Mouse (Mus musculus): Measurements from ENCODE around the gene Tmem140. TPM values are rescaled to one million over a fixed set of nuclear protein-coding genes. Genes with fewer than 3 reads are reported as not detected.

The Tmem140 gene
- polyA plus RNA-seq, 1 experiment from 2014 or later: 0.86 TPM

DNA sequence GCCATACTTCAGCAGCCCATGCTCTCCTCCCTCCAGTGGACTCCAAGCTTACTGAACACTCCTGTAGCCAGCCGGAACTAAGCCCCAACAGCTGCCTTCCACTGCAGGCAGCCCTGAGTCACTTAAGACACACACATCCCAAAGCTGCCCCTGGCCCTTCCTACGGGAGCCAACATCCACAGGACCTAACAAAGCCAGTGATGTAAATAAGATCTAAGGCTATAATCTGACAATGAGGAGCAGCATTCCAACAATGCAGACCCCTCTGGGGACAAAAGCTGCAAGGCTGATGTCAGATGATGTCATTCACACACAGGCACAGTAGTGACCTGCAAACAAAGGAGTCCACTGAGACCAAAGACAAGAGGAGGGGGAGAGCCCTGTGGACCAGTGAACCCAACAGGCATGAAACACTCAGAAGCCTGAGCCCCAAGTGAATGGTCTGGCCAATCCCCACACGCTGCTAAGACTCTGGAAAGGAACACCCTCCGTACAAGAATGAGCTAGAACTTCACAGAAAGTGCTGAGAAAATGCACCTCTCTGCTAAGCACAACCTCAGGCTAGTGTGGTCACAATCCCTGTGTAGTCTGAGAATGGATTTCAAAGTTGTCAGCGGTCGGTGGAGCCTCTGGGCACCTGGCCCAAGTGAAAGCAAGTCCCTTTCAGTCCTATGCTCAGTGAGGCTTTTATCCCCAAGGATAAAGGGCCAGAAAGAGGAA is 24.3 kb downstream of the Tmem140 start:
- H3K4me2 ChIP-seq (ENCODE audit: low read depth, low read length): no peak overlapping the region
- H3K9me3 ChIP-seq (ENCODE audit: control insufficient read depth, low read length): no peaks in the 10 kb centered on the region
- peak; percentile 59; the same call in 1 of the 2 replicates for ATAC-seq (ENCODE audit: low read depth)
- no peaks in the 10 kb centered on the region for H3K27me3 ChIP-seq (ENCODE audit: control insufficient read depth, insufficient read depth, low read length)
- H3K4me1 ChIP-seq (ENCODE audit: control insufficient read depth, insufficient read depth, low read length): peaks cover 7% of the 10 kb centered on the region
- 0 out of 2 replicates have a peak overlapping the region, but pooled peaks have one; percentile 2 for H3K27ac ChIP-seq (ENCODE audit: low read depth, low read length)
- H3K9ac ChIP-seq (replicated peaks; ENCODE audit: low read depth, low read length): no peak overlapping the region
- 38% methylated on average over 6 of the region's 6 CpGs for WGBS
- H3K4me3 ChIP-seq (ENCODE audit: low read depth, low read length): no peak overlapping the region
- H3K36me3 ChIP-seq (ENCODE audit: control insufficient read depth, insufficient read depth, low read length): peaks cover 19% of the 10 kb centered on the region

DNA sequence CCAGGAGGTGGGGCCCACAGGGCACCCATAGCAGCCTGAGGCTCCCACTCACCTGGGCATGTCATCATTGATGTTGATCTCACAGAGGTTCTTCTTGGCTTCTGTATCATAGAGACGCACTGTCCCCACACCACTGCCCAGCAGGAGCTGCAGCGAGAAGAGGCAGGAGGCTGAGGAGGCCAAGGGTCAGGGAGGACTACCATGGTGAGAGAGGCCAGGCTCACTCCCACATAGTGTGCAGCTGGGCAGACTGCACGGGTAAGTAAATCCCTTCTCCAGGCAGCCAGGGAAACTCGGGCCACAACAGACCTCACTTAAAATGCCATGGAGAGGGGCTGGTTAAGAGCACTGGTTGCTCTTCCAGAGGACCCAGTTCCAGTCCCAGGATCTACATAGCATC is 26.2 kb downstream of the Tmem140 start:
- WGBS: 62% methylated on average over 4 of the region's 4 CpGs
- Histone ChIP-seq H3K4me1 (ENCODE audit: control insufficient read depth, insufficient read depth, low read length) (peaks cover 7% of the 10 kb centered on the region), H3K4me3 (ENCODE audit: low read depth, low read length) (no peak overlapping the region), H3K4me2 (ENCODE audit: low read depth, low read length) (no peak overlapping the region), H3K9me3 (ENCODE audit: control insufficient read depth, low read length) (no peaks in the 10 kb centered on the region), H3K27me3 (ENCODE audit: control insufficient read depth, insufficient read depth, low read length) (no peaks in the 10 kb centered on the region), H3K27ac (ENCODE audit: low read depth, low read length) (no peak overlapping the region), H3K9ac (replicated peaks; ENCODE audit: low read depth, low read length) (no peak overlapping the region), H3K36me3 (ENCODE audit: control insufficient read depth, insufficient read depth, low read length) (peaks cover 19% of the 10 kb centered on the region)
- ATAC-seq (ENCODE audit: low read depth): no peak

DNA sequence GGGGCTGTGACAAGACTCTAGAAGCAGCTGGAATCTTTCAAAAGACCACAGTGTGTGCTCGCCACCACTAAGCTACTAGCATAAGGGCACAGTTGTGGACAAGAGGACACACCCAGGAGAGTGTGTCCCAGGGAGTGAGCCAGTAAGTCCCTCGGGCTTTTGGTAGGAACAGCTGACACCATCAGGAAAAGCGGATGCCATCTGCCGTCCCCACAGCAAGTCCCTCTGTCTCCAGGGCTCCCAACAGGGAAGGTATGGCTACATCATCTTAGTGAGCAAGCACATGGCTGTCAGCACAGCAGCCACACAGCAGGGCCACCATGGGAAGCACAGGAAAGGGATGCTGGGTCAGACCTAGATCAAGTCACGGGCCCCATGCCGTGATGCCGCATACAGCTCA is 32.6 kb downstream of the Tmem140 start:
- Histone ChIP-seq H3K9me3 (ENCODE audit: control insufficient read depth, low read length) (no peaks in the 10 kb centered on the region), H3K27me3 (ENCODE audit: control insufficient read depth, insufficient read depth, low read length) (no peaks in the 10 kb centered on the region), H3K4me3 (ENCODE audit: low read depth, low read length) (no peak overlapping the region), H3K9ac (replicated peaks; ENCODE audit: low read depth, low read length) (no peak overlapping the region), H3K27ac (ENCODE audit: low read depth, low read length) (no peak overlapping the region), H3K4me1 (ENCODE audit: control insufficient read depth, insufficient read depth, low read length) (no peaks in the 10 kb centered on the region), H3K4me2 (ENCODE audit: low read depth, low read length) (no peak overlapping the region), H3K36me3 (ENCODE audit: control insufficient read depth, insufficient read depth, low read length) (peaks cover 33% of the 10 kb centered on the region)
- WGBS: 88% methylated on average over 7 of the region's 7 CpGs
- ATAC-seq (ENCODE audit: low read depth): no peak

GRCm38 (mm10) chr6:34896168-34896780 is 33.3 kb downstream of the Tmem140 start:
- Histone ChIP-seq H3K4me1 (ENCODE audit: control insufficient read depth, insufficient read depth, low read length) (no peaks in the 10 kb centered on the region), H3K9ac (replicated peaks; ENCODE audit: low read depth, low read length) (no peak overlapping the region), H3K4me3 (ENCODE audit: low read depth, low read length) (no peak overlapping the region), H3K9me3 (ENCODE audit: control insufficient read depth, low read length) (no peaks in the 10 kb centered on the region), H3K27me3 (ENCODE audit: control insufficient read depth, insufficient read depth, low read length) (no peaks in the 10 kb centered on the region), H3K4me2 (ENCODE audit: low read depth, low read length) (no peak overlapping the region), H3K27ac (ENCODE audit: low read depth, low read length) (no peak overlapping the region), H3K36me3 (ENCODE audit: control insufficient read depth, insufficient read depth, low read length) (peaks cover 35% of the 10 kb centered on the region)
- ATAC-seq (ENCODE audit: low read depth): no peak
- 68% methylated on average over 16 of the region's 16 CpGs for WGBS

DNA sequence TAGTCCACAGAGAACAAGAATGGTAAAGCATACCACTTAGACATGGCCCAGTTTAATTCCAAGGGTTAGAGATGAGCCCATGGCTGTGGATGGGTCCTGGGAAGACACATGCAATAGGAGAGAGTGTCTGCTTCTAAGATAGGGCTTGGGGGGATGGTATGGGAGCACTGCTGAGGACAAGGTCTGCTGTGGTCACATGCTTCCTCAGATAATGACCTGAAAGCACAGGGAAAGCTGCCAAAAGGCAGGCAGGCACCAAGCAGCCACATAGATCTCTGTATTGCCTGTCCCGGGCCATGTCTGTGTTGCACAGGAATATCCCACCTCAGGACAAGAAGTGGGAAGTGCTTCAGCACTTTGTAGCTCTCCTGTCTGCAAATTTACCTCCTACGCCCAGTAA is 36.2 kb downstream of the Tmem140 start:
- Histone ChIP-seq H3K4me1 (ENCODE audit: control insufficient read depth, insufficient read depth, low read length) (no peaks in the 10 kb centered on the region), H3K9ac (replicated peaks; ENCODE audit: low read depth, low read length) (no peak overlapping the region), H3K27ac (ENCODE audit: low read depth, low read length) (no peak overlapping the region), H3K9me3 (ENCODE audit: control insufficient read depth, low read length) (no peaks in the 10 kb centered on the region), H3K4me2 (ENCODE audit: low read depth, low read length) (no peak overlapping the region), H3K27me3 (ENCODE audit: control insufficient read depth, insufficient read depth, low read length) (no peaks in the 10 kb centered on the region), H3K36me3 (ENCODE audit: control insufficient read depth, insufficient read depth, low read length) (peaks cover 27% of the 10 kb centered on the region), H3K4me3 (ENCODE audit: low read depth, low read length) (no peak overlapping the region)
- ATAC-seq (ENCODE audit: low read depth): no peak
- 91% methylated on average over 2 of the region's 2 CpGs for WGBS

DNA sequence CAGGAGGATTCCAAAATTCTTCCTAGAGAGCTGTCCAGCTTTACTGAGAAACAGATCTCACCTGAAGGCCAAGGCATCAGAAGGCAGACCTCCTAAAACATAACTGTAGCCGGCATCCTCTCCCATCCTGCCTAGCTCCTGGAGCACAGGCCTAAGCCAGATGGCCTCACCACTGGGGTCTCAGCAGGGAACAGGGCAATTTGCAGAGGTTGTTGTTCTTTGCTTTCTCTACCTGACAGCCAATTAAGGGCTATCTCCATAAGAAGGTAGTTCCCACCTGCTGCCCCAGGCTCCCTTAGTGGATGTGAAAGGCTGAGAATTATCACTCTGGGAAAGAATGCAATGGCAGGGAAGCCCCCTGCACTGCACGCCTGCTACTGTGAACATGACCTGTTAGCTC is 38.0 kb downstream of the Tmem140 start:
- H3K27me3 ChIP-seq (ENCODE audit: control insufficient read depth, insufficient read depth, low read length): no peaks in the 10 kb centered on the region
- no peak overlapping the region for H3K4me3 ChIP-seq (ENCODE audit: low read depth, low read length)
- H3K36me3 ChIP-seq (ENCODE audit: control insufficient read depth, insufficient read depth, low read length): peaks cover 16% of the 10 kb centered on the region
- ATAC-seq (ENCODE audit: low read depth): no peak
- no peak overlapping the region for H3K4me2 ChIP-seq (ENCODE audit: low read depth, low read length)
- no peak overlapping the region for H3K27ac ChIP-seq (ENCODE audit: low read depth, low read length)
- H3K9me3 ChIP-seq (ENCODE audit: control insufficient read depth, low read length): no peaks in the 10 kb centered on the region
- H3K9ac ChIP-seq (replicated peaks; ENCODE audit: low read depth, low read length): no peak overlapping the region
- H3K4me1 ChIP-seq (ENCODE audit: control insufficient read depth, insufficient read depth, low read length): no peaks in the 10 kb centered on the region
- 43% methylated on average over 2 of the region's 2 CpGs for WGBS

DNA sequence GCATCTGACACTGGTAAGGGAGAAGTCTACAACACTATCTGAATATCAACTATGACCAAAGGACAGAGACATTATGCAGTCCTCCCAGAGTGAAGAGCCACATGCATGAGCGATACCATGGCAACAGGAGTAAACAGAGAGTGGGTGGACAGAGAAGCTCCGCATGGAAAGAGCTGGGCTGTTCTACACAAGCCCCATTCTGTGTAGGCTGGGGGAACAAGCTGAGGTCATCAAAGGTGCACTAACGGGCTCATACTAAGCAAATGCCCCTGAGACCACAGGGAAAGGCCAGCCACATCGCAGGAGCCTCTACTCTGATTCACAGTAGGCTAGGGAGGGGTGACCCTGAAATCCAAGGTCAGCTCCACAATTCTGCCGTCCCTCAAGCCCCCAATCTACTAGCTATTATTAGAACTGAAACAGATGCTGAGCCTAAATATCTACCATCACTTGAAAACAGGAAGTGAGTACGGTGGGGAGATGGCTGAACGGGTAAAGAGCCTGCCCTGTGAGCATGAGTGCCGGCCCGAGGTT is 39.0 kb downstream of the Tmem140 start:
- Histone ChIP-seq H3K36me3 (ENCODE audit: control insufficient read depth, insufficient read depth, low read length) (peaks cover 14% of the 10 kb centered on the region), H3K4me2 (ENCODE audit: low read depth, low read length) (no peak overlapping the region), H3K9ac (replicated peaks; ENCODE audit: low read depth, low read length) (no peak overlapping the region), H3K27me3 (ENCODE audit: control insufficient read depth, insufficient read depth, low read length) (no peaks in the 10 kb centered on the region), H3K4me1 (ENCODE audit: control insufficient read depth, insufficient read depth, low read length) (no peaks in the 10 kb centered on the region), H3K9me3 (ENCODE audit: control insufficient read depth, low read length) (no peaks in the 10 kb centered on the region), H3K4me3 (ENCODE audit: low read depth, low read length) (no peak overlapping the region), H3K27ac (ENCODE audit: low read depth, low read length) (no peak overlapping the region)
- ATAC-seq (ENCODE audit: low read depth): peak; percentile 28; the same call in 1 of the 2 replicates
- 71% methylated on average over 9 of the region's 9 CpGs for WGBS

- Histone ChIP-seq H3K4me2 (ENCODE audit: low read depth, low read length) (no peak overlapping the region), H3K4me1 (ENCODE audit: control insufficient read depth, insufficient read depth, low read length) (no peaks in the 10 kb centered on the region), H3K27ac (ENCODE audit: low read depth, low read length) (no peak overlapping the region), H3K9me3 (ENCODE audit: control insufficient read depth, low read length) (no peaks in the 10 kb centered on the region), H3K27me3 (ENCODE audit: control insufficient read depth, insufficient read depth, low read length) (no peaks in the 10 kb centered on the region), H3K36me3 (ENCODE audit: control insufficient read depth, insufficient read depth, low read length) (peaks cover 14% of the 10 kb centered on the region), H3K4me3 (ENCODE audit: low read depth, low read length) (no peak overlapping the region), H3K9ac (replicated peaks; ENCODE audit: low read depth, low read length) (no peak overlapping the region)
- ATAC-seq (ENCODE audit: low read depth): no peak
- 89% methylated on average over 7 of the region's 7 CpGs for whole genome bisulfite sequencing
Observed at GRCm38 (mm10) chr6:34902578-34902977, 39.6 kb downstream of the Tmem140 start.

- WGBS: 90% methylated on average over 5 of the region's 5 CpGs
- H3K9ac ChIP-seq (replicated peaks; ENCODE audit: low read depth, low read length): no peak overlapping the region
- no peaks in the 10 kb centered on the region for H3K27me3 ChIP-seq (ENCODE audit: control insufficient read depth, insufficient read depth, low read length)
- H3K27ac ChIP-seq (ENCODE audit: low read depth, low read length): no peak overlapping the region
- H3K36me3 ChIP-seq (ENCODE audit: control insufficient read depth, insufficient read depth, low read length): peaks cover 15% of the 10 kb centered on the region
- H3K4me2 ChIP-seq (ENCODE audit: low read depth, low read length): no peak overlapping the region
- H3K4me1 ChIP-seq (ENCODE audit: control insufficient read depth, insufficient read depth, low read length): no peaks in the 10 kb centered on the region
- no peak overlapping the region for H3K4me3 ChIP-seq (ENCODE audit: low read depth, low read length)
- no peaks in the 10 kb centered on the region for H3K9me3 ChIP-seq (ENCODE audit: control insufficient read depth, low read length)
- no peak for ATAC-seq (ENCODE audit: low read depth)
Observed at GRCm38 (mm10) chr6:34903441-34903840, 40.5 kb downstream of the Tmem140 start.
